Mouse (Mus musculus): ENCODE measurements around the gene Sntg2.

Sntg2 gene

DNA sequence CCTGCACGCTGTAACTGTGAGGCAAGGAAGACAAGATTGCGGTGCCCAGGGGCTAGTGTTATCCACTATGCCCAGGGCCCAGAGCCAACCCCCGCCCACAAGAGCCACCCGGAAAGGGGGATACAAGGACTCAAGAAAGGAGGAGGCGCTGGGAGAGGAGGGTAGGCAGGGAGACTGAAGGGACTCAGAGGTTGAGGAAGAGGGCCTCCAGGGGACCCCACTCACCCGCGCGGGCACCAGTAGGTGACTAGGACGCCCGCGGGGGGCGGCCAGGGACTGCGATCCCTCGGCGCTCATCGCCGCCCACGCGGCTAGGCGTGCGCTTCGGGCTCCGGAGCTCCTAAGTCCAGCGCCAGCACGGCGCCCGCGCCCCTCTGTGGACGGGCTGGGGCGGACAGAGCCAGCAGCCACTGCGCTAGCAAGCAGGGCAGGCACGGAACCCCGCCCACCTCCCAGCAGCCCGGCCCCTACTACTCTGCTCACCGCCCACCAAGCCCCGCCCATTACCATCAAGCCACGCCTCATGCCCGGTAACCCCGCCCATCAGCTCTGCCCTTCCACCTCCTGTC, at the start of gene Sntg2:
Gene Sntg2, minus strand, starts transcription at position 443 of the 569 bp plus-strand sequence.
- DNase-seq = peak; percentile 17 to 23

DNA sequence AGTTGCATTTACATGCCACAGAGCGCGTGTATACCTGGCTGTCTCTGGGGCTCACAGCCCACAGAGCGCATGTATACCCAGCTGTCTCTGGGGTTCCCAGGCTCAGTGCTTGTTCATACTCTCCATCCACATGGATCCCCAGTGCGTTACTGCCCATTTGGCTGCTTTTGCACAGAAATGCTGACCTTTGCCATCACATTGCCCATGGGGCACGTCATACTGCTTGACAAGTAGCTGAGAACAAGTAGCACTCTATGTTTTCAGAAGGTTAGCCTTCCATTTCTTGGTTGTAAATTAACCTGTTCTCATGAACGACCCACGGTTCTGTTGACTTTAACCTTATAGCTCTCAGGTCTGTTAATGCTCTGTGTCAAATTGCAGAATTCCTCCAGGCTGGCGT, 43.4 kb upstream of the Sntg2 start:
- DNase-seq = no peak

DNA sequence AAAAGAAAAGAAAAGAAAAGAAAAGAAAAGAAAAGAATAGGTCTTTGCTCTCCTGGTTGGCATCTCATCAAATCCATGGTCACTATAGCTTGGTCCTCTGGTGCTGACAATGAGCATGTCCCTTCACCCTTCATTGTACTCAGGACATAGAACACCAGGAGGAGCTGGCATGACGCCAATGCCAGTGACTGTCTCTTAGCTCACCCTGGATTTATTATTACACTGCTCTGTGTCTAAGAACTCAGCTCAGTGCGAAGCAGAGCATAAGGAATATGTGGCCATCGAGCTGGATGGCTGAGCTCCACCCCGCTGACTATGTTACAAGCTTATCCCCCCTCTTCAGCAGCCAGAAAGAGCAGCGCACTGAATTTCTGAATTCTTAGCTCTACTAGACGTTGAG, 42.8 kb upstream of the Sntg2 start:
- DNase-seq = no peak

DNA sequence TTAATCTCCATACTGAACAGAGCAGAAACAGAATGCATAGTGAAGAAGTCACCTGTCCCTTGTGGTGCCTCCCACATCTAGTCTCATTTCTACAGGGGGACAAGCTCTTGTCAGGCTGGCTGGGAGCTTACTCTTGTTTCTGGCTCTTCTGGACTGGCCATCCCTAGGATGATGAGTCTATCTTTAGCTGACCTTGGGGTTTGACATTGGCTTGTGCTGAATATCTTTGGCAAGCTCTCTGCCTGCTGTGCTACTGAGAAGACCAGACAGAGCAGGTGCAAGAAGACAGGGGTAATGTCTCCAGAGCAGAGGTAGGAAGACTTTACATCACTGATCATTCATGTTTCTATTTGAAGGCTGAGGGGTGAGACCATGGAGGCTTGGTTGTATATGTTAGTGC, 29.5 kb upstream of the Sntg2 start:
- no peak for DNase-seq

DNA sequence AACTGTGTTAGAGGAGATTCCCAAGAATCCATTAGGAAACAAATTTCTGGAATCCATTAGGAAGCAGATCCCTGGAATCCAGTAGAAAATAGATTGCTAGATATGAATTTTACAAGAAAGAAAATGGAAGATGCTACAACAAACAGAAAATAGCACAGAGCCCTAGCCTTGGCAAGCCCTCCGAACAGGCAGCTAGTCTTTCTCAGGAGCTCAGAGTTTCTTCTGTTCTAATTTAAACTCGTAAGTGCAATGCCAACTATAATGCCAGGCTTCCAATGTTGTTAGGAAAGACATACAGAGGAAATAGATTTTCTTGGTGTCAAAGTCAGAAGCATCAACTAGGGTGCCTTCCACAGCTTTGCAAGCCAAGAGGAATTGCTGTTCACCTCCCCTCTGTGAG, 27.4 kb upstream of the Sntg2 start:
- no peak for DNase-seq

DNA sequence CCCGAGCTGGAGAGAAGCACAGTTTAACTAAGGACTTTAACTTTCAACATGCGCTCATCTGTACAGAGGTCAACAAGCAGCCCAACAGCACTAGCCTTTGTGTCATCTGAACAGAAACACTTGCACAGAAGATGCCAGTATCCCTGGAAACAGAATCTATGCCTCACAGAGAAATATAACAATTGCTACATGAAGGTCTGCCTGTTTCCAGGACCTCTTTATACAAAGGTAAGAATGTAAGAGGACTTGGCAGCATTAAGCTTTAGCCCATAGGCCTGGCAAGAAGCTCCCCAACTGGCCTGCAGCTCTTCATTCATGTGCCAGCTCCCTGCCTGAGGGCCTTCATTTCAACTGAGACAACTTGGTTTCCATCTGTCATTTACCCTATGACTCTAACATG, 26.9 kb upstream of the Sntg2 start:
- no peak for DNase-seq

DNA sequence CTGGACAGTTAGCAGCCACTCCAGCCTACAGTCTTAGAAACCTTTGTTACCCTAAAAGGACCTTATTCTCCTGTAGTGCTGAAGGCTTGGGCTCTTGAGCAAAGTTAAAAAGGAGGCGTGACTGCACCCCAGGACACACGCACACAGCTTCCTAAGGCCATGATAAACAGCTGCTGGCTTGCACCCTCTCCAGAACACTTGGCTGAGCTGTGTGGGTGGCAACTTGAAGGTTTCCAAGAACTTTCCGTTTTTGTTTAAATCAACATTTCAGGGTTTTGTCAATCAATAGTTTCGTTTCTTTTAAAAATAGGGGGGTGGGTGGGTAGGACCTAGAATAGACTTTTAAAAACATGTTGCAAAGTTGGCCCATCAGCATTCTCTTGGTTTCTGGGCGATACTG, 882 bp downstream of the Sntg2 start:
- no peak for DNase-seq

DNA sequence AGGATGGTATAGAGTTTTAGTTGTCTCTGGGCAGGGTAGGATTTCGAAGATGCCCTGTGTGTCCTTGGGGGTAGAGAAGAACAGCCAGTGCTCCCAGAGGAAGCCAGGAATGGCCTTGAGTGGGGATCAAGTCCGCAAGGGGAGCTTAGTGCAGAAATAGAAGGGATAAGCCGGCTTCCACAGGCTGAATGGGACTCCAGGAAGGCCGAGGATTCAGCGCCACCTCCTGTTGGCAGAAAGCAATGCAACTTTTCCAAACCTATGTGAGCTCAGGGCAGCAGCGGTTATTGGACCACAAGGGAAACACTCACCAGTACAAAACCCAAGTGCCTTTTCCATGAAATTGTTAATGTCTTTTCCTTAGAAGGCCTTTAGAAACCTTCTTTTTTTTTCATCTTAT, 3.4 kb downstream of the Sntg2 start:
- DNase-seq = peak; percentile 2 to 3

DNA sequence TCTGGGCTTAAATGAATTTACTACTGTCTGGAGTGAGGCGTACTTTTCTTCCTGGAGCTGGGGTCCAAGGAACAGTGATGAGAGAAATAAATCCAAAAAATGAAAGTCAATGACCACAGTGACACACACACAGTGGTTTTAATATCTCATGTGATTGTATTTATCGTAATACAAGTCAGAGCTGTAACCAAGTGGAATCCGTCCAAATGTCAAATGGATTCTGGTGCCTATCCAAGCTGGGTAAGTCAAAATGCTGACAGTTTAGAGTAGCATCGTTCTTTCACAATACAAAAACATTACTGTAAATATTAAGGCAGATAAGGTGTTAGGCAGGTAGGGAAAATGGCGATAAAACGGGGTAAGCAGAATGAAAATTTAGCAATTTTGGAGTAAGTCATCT, 4.0 kb downstream of the Sntg2 start:
- no peak for DNase-seq

DNA sequence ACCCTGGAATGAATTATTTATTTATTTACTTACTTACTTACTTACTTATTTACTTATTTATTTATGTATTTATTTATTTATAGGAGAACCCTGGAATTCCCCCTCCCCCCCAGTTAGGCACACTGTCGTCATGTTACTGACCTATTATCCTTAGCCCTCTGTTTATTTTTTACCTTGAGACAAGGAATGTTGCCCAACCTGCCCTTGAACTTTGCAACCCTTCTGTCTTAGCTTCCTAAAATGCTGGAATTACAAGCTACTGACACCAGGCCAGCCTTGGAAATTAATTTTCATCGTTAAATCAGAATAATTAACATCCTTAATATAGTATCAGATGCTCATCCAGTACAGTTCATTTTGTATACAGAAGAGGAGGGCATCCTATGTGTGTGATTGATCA, 10.9 kb downstream of the Sntg2 start:
- DNase-seq = no peak

DNA sequence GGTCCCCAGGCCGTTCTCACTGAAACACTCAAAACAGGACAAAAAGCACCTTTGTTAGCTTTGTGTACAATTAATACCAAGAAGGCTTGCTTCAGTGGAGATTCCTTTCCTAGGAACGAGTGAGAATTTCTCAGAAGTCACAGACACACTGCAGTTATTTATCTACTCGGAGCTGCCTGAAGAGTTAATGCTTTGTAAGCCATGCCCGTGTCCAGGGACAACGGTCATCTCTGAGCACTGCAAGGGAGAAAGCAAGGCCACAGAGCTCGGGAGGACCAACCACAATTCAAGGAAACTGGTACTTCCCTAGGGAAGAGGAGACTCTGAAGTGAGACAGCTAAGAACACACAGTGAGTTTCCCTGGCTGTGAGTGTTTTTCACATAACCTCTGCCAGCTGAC, 15.5 kb downstream of the Sntg2 start:
- no peak for DNase-seq

DNA sequence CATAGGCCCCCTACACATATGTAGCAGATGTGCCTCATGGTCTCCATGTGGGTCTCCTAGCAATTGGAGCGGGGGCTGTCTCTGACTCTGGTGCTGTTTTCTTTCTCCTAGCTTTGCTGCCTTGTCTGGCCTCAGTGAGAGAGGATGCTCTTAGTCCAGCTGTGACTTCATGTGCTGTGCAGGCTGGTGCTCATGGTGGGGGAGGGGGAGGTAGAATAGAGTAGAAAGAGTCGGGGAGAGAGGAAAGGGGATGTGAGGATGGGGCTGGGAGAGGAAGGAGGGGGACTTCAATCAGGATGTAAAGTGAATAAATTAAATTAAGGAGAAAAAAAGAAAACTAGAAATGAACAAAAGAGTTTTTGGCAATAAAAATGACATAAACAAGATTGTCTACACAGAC, 20.8 kb downstream of the Sntg2 start:
- no peak for DNase-seq

DNA sequence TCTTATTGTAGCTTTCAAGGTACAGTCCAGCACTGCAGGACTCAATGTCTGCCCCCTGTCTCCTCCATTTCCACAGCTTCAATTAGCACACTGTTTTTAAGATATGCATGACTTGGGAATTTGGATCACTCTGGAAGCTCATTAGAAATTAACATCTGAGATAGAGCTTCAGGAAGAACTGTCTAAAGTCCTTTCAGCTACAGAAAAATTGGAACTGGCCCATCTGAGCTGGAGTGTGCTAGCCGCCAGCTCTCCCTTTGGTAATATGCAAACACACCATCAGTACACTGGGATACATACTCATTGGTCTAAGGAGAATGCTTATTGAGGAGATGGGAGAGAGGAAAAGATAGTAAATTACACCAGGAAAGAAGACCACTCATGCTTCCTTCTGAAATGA, 25.1 kb downstream of the Sntg2 start:
- no peak for DNase-seq

DNA sequence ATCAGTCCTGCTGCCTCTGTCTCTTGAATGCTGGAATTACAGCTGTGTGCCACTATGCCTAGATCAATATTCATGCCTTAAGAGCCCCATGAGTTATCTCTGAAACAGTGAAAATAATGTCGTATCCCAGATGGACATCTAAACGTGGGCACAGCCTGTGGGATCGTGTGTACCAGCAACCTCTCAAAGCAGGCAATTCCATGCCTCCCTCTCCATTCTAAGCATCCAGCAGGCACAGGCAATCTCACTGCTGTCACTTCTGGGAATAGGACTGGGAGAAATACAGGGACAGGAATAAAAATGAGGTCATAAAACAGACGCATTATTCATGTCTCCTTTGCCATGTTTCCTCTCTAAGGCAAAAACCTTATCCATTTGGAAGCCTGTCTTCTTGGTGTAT, 25.9 kb downstream of the Sntg2 start:
- DNase-seq = no peak

DNA sequence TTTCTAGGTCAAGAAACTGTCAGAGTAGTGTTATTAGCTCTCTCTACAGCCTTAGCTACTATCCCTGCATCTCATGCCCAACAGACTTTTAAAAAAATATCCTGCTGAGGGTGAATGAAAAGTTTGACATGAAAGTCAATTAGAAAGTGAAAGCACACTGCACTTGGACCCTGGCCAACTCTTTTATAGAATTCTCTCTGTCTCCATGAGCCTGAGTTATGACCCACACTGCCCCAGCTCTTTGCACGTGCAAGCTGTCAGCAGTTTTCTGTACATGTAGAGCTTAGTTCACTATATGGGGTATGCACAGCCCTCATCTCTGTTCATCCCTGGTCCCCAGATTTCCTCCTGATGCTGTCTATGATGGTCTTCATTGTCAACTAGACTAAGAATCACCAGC, 28.4 kb downstream of the Sntg2 start:
- no peak for DNase-seq

DNA sequence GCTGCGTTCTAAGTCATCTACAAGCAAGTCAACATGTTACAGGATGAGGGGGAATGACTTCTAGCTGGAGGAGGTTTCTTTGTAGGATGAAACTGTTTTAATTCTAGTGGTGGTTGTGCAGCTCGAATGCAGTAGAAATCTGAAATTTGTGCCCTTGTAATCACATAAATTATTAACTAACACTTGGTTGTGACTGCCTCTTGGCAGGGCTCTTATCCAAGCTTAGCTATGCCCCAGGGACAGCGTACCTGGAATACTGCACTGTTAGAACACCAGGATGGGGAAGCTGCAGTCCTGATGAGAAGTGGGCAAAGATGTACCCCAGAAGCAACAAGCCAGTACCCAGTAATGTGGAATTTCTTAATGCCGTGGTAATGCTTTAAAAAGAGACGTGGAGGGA, 36.9 kb downstream of the Sntg2 start:
- no peak for DNase-seq

DNA sequence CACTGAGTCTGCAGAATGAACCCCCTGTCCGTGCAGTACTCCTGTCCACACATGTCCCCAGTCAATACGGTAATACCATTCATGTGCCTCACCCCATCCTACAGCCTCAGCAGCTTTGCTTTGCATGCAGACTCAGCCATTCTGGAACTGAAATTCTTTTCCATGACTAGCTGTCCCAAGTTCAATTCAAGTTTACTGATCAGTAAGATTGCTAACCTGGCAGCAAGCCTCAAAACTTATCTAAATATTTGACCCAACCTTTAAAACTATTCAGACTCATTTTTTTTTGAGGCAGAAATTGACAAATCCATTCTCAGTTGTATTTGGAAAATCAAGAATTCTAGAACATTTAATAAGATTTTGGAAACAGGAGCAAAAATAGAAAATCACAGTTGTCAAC, 38.7 kb downstream of the Sntg2 start:
- no peak for DNase-seq

DNA sequence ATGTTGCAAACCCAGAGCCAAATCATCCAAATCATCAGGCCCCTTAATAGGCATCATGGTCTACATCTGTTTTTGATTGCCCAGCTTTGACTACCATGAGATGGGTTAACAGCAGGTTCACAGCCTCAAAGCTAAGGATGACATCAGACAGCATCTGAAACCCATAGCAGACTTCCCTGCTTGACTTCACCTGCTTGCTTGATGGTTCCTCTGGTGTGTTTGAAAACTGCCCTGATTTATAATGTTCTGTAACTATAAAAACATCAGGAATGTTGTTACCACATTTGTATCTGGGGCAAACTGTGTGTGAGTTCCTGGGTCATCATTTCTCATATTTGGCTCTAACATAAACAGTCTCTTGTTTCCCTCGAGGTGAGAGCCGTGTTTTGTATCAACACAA, 55.2 kb downstream of the Sntg2 start:
- DNase-seq = no peak

DNA sequence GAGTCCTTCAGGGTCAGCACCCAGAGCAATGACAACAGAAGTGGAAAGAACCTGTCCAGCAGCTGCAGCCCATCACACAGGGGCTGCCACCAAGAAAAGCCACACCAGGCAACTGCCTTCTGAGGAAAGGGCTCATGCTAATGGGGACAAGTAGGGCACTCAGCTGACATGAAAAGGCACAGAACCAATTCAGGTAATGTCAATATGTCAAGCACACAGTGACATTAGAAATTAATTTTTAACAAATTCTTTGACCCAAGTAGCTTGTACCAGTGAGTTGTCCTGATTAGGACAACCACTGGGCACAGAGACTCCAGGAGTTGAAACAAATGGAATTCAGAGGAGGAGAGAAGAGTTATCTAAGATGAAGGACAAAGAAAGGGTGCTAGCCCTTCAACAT, 60.2 kb downstream of the Sntg2 start:
- no peak for DNase-seq

DNA sequence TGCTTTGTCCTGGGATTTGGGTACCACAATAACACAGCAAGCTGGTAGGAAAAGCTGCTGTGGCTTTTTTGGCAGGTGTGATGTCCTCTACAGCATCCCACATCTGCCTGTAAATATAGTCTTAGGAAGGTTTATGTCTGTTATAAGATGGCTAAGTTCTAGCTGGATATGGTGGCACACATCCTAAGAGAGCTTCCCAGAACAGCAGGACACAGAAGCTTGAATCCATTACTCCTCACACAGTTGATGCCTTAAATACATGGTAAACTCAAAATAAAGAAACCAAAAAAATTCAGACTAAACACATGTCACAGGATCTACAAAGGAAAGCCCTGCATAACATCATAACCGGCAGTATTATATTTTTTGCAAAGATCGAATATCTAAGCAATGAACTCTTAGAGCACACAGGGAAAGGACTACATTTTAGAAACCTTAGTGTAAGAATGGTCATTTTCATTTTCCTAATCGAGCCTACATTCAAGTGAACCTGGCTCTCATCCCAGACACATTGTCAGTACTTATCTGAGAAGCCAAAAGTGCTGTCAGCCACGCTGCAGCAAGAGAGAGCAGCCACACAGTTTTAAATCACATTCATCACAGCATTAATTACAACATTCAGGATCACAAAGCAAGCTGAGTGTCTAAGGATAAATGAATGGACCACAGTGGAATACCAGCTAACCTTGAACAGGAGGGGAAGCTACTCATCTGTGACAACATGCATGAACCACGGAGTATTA, 64.8 kb downstream of the Sntg2 start:
- no peak for DNase-seq

DNA sequence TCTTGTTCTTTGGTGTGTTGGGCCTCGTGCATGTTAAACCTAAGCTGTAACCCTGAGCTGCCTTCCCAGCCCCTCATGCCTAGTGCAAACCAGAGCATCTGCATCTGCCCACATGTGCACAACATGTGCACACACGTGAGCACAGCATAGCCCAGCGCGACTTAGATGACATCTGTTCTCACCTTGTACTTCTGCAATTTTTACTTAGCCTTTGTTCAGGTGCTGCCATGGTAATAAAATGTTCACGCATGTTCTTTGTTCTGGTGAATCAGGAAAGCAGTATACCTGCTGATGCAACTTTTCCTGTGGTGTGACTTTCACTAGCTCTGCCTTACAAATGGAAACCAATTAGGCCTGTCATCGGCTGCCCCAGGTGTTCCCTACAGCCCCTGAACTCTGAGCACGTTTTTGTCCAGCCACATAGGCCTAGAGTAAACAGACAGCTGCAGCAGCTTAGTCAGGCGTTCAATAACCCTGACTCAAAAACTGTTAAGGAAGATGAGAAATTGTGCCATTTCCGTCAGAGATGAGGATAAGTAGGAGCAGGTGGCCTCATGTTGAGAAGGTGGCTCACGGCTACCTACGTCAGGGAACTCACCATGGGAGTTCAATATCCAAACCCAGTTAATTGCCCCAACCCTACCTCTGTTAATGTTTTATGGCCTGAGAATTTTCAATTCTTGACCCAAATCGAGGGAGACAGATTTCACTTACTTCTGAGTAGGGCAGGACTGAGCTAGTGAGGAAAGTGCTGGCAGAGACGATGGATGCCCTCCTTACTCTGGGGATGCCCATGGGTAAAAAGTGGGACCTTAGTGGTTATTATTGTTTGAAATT, 80.2 kb downstream of the Sntg2 start:
- DNase-seq = no peak

DNA sequence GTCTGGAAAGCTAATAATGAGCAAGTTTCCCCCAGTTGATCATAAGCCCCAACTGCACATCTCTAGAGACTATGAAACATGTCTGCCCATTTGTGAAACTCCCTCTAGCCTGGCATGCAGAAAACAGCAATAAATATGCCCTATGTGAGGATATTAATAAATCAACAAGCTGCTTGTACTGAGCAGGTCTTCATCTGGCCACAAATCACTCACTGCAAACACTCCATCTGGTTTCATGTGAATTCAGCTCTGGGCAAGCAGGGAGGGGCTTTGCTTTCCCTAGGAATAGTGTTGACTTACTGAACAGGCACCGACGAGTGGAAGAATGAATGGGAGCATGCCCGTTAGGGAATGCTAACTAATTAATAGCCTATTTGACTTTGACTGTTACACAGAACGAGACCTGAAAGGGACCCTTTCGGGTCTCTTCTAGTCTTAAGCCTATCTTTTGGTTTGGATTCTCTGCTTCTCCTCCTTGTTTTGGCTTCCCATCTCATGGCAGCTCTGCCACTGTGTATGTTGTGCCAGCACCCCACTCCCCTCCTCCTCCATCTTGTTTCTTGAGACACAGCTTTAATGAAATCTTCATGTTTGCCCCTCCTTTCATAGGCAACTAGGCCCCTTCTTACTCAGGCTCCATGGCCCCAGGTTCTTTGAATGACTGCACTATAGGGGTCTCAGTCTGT, 86.1 kb downstream of the Sntg2 start:
- DNase-seq = no peak

DNA sequence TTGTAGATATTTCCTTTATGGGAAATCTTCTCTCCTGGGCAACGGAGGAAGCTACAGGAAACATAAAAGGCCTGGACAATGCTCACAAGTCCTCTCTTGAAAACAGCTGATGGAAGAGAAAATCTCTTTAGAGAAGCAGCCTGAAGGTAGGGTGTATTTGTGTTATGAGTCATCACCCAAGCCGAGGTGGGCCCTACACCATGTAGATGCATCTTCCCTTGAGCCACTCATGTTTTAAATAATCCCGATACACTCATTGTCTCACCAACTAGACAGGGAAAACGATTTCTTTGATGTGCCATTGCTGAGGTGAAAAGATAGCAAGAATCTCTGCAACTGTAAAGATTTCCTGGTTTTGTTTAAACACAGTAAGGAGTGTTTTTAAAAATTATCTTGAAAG, 89.4 kb downstream of the Sntg2 start:
- no peak for DNase-seq
